Mouse (Mus musculus) bone marrow, adult 2 months (tissue): ENCODE measurements around the gene 2310033P09Rik.

ENCODE experiments used
- CTCF ChIP-seq: fragments of 200-500 bp; IDR thresholded peaks from 2 replicates; pipeline ENCODE4 v1.5.1; 2011; ENCODE audit warnings: low read length, control low read depth; ENCODE audit not compliant: control insufficient read depth, insufficient read depth
- POLR2A ChIP-seq: fragments of 200-500 bp; IDR thresholded peaks from 2 replicates; pipeline ENCODE4 v1.6.1; 2011; ENCODE audit warnings: low read depth, mild to moderate bottlenecking, control low read depth, low read length, borderline replicate concordance; ENCODE audit not compliant: control insufficient read depth

DNA sequence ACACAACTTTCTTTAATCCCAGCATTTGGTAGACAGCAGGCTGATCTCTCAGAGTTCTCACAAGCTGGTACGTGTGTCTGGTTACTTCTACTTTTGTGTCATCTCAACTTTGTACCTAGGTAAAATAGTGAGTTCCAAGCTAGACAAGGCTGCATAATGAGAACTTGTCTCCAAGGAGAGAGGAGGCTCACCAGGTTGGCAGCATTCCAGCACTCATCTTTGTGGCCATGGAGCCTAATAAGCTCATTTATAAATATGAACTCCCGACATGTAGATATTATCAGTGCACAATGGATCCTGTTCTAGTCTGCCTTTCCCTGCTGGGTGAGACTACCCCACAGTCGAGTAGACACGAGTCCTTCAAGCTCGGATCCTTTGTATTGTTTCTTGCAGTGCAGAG, 1.5 kb downstream of the 2310033P09Rik start:
- TF ChIP-seq CTCF (no peak), POLR2A (no peak)
